Mouse (Mus musculus) E14TG2a.4 (cell line): Measurements from ENCODE around the gene Dvl2.

Experiments used
- CTCF ChIP-seq: conservative IDR thresholded peaks from 2 replicates; pipeline ENCODE4 v1.5.1; 2014; ENCODE audit warnings: low read length
- NANOG ChIP-seq: IDR thresholded peaks from 2 replicates; pipeline ENCODE4 v1.6.1; 2014; ENCODE audit warnings: borderline replicate concordance, low read length, mixed read lengths

DNA sequence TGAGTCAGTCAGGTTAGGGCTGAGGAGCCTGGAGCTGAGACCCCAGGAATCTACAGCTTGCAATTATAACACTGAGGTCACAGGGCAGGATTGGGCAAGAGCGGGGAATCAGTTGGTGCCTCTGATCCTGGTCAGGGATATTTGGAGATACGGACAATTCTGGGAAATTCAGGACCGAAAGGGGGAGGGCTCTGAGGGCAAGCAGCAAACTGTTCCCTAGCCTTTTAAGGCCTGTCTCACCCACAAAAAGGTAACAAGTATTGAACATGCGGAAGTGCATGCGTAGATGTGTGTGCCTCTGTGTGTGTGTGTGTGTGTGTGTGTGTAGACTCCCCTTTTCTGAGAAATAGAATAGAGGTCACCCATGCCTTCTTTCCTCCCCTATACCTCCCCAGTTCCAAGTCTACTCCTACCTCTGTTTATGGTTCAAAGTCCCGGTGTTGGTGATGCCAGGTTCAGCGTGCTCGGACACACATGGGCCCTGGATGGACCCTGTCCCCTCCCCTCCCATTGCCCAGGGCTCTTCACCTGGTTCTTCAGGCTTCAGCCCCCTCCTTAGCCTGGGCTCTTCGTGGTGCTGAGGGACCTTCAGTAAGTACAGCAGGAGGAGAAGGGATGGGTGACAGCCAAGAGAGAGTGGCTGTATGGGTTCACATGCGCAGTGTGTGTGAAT is 53.6 kb downstream of the Dvl2 start, which contains the start of gene Asgr1:
- no peak for TF ChIP-seq CTCF
- TF ChIP-seq NANOG, result no peak
